Mouse (Mus musculus) heart, embryonic 14.5 days (tissue): Measurements from ENCODE around the gene Ptpa. TPM values are rescaled to one million over a fixed set of nuclear protein-coding genes. Genes with fewer than 3 reads are reported as not detected.
A peak's percentile ranks its signal among the peaks of the same experiment; 100 is the strongest.

Source experiments
- ATAC-seq: fragments of 200-750 bp; cut with Nextera tagmentation; 2 replicates; pipeline ENCODE4 v1.8.0; 2017; ENCODE audit warnings: low read depth, moderate TSS enrichment; ENCODE audit not compliant: insufficient number of reproducible peaks, insufficient read depth, low FRiP score
- H3K27ac ChIP-seq, 2 experiments: fragments of 200-500 bp in 1 of 2; fragments of 300-500 bp in 1 of 2; sonication (generic) in 1 of 2; replicated peaks in 1 of 2; 2 replicates each; pipeline ENCODE4 v1.5.1; 2012 to 2014; ENCODE audit warnings: low read depth in 2 of 2, low read length in 2 of 2, control low read depth in 1 of 2, mild to moderate bottlenecking in 1 of 2, mixed read lengths in 1 of 2; ENCODE audit not compliant: control insufficient read depth in 1 of 2, insufficient read depth in 1 of 2
- H3K27me3 ChIP-seq: fragments of 300-500 bp; sonication (generic); 2 replicates; pipeline ENCODE4 v1.6.1; 2014; ENCODE audit warnings: mild to moderate bottlenecking, low read length, control low read depth; ENCODE audit not compliant: control insufficient read depth, insufficient read depth
- H3K36me3 ChIP-seq: fragments of 300-500 bp; sonication (generic); 2 replicates; pipeline ENCODE4 v1.6.1; 2014; ENCODE audit warnings: mild to moderate bottlenecking, control low read depth, low read length, mixed read lengths; ENCODE audit not compliant: control insufficient read depth, insufficient read depth
- H3K4me1 ChIP-seq, 2 experiments: fragments of 200-500 bp in 1 of 2; fragments of 300-500 bp in 1 of 2; sonication (generic) in 1 of 2; 2 replicates each; pipeline ENCODE4 v1.6.1; 2012 to 2014; ENCODE audit warnings: low read length in 2 of 2, control low read depth in 1 of 2, mixed read lengths in 1 of 2; ENCODE audit not compliant: control insufficient read depth in 2 of 2, insufficient read depth in 2 of 2
- H3K4me2 ChIP-seq: fragments of 300-500 bp; sonication (generic); 2 replicates; pipeline ENCODE4 v1.6.1; 2014; ENCODE audit warnings: mild to moderate bottlenecking, low read length
- H3K4me3 ChIP-seq, 2 experiments: fragments of 200-500 bp in 1 of 2; fragments of 300-500 bp in 1 of 2; sonication (generic) in 1 of 2; 2 replicates each; pipeline ENCODE4 v1.5.1; 2012 to 2014; ENCODE audit warnings: low read length in 2 of 2, mild to moderate bottlenecking in 2 of 2, control low read depth in 1 of 2, low read depth in 1 of 2, moderate library complexity in 1 of 2; ENCODE audit not compliant: control insufficient read depth in 1 of 2, insufficient read depth in 1 of 2
- H3K9ac ChIP-seq: fragments of 300-500 bp; sonication (generic); 2 replicates; pipeline ENCODE4 v1.6.1; 2014; ENCODE audit warnings: mild to moderate bottlenecking, low read length
- H3K9me3 ChIP-seq: fragments of 300-500 bp; sonication (generic); 2 replicates; pipeline ENCODE4 v1.6.1; 2016; ENCODE audit warnings: low read length, control low read depth; ENCODE audit not compliant: control insufficient read depth
- WGBS: fragments of 180-500 bp; shearing (Covaris S2); extraction: QIAGEN DNeasy Blood & Tissue Kit; methylation state at CpG from one replicate; pipeline ENCODE4 v1.1.7; 2014; 5-methylcytosine and 5-hydroxymethylcytosine counted together
- polyA plus RNA-seq: library from polyadenylated mRNA; unstranded; fragments of >200 nt; fragmentation: Nextera tagmentation; extraction: Ambion mirVana; gene quantifications from 2 replicates; pipeline ENCODE4 v1.2.1, GENCODE M21; 2014

Ptpa gene
- polyA plus RNA-seq, 1 experiment from 2014 or later, result 61.2 TPM

GRCm38 (mm10) chr2:30392577-30393369 lies 23.1 kb upstream of the Ptpa start:
- Histone ChIP-seq H3K27ac (peak overlapping the region; percentile 77 to 89), H3K4me2 (peak overlapping the region; percentile 92), H3K4me3 (peak overlapping the region; percentile 88 to 91), H3K27me3 (no peaks in the 10 kb centered on the region), H3K9ac (peak overlapping the region; percentile 83), H3K36me3 (peaks cover 29% of the 10 kb centered on the region), H3K4me1 (peaks cover 5 to 14% of the 10 kb centered on the region in 2 experiments), H3K9me3 (no peaks in the 10 kb centered on the region)
- ATAC-seq, result peak; percentile 68
- WGBS, result 1% methylated on average over 54 of the region's 54 CpGs

- Histone ChIP-seq H3K36me3 (peaks cover 35% of the 10 kb centered on the region), H3K4me2 (peak overlapping the region; percentile 92), H3K27ac (peak overlapping the region; percentile 77 to 89; a peak in 2 of 4 replicates), H3K4me1 (peaks cover 5 to 14% of the 10 kb centered on the region in 2 experiments), H3K27me3 (no peaks in the 10 kb centered on the region), H3K4me3 (peak overlapping the region; percentile 88 to 91), H3K9me3 (no peaks in the 10 kb centered on the region), H3K9ac (peak overlapping the region; percentile 83)
- ATAC-seq, result no peak
- WGBS, result 32% methylated on average over 1 of the region's 1 CpGs
Observed at GRCm38 (mm10) chr2:30393370-30393656, 22.5 kb upstream of the Ptpa start.

GRCm38 (mm10) chr2:30395757-30396156 lies 20.1 kb upstream of the Ptpa start:
- no peak for ATAC-seq
- H3K27me3 ChIP-seq, result no peaks in the 10 kb centered on the region
- no peaks in the 10 kb centered on the region for H3K9me3 ChIP-seq
- H3K36me3 ChIP-seq, result peaks cover 58% of the 10 kb centered on the region
- no peak overlapping the region for H3K4me2 ChIP-seq
- WGBS, result 90% methylated on average over 7 of the region's 7 CpGs
- H3K4me3 ChIP-seq, result no peak overlapping the region
- H3K27ac ChIP-seq, result no peak overlapping the region
- H3K4me1 ChIP-seq, result peaks cover 7 to 23% of the 10 kb centered on the region in 2 experiments
- no peak overlapping the region for H3K9ac ChIP-seq

- Histone ChIP-seq H3K4me2 (no peak overlapping the region), H3K27me3 (no peaks in the 10 kb centered on the region), H3K9me3 (no peaks in the 10 kb centered on the region), H3K9ac (no peak overlapping the region), H3K4me3 (no peak overlapping the region), H3K27ac (no peak overlapping the region), H3K4me1 (peaks cover 7 to 23% of the 10 kb centered on the region in 2 experiments), H3K36me3 (peaks cover 63% of the 10 kb centered on the region)
- no peak for ATAC-seq
- WGBS, result 82% methylated on average over 7 of the region's 7 CpGs
Observed at GRCm38 (mm10) chr2:30396246-30396645, 19.6 kb upstream of the Ptpa start.

DNA sequence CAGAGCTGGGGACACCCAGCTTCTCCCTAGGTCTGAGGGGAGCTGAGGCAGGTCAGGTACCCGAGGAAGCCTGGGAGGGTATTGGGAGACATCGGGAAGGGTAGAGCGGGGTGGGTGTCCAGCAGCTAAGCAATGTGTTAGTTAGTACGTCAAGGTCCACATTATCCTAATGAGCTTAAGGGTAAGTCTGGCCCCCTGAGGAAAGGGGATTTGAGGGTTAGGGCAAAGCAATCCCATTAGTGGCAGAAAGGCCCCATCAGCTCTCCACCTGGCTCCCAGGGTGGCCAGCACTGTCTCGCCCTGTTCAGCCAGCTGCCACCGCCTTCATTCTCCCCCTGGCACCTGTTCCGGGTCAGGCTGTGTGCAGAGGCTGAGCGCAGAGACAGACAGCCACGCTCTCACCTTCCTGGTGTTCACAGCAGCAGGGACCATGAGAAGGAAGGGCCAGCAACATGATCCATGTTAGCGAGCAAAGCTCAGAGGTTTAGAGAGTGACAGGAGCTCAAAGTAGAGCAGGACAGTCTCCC lies 17.8 kb upstream of the Ptpa start:
- H3K9ac ChIP-seq, result no peak overlapping the region

DNA sequence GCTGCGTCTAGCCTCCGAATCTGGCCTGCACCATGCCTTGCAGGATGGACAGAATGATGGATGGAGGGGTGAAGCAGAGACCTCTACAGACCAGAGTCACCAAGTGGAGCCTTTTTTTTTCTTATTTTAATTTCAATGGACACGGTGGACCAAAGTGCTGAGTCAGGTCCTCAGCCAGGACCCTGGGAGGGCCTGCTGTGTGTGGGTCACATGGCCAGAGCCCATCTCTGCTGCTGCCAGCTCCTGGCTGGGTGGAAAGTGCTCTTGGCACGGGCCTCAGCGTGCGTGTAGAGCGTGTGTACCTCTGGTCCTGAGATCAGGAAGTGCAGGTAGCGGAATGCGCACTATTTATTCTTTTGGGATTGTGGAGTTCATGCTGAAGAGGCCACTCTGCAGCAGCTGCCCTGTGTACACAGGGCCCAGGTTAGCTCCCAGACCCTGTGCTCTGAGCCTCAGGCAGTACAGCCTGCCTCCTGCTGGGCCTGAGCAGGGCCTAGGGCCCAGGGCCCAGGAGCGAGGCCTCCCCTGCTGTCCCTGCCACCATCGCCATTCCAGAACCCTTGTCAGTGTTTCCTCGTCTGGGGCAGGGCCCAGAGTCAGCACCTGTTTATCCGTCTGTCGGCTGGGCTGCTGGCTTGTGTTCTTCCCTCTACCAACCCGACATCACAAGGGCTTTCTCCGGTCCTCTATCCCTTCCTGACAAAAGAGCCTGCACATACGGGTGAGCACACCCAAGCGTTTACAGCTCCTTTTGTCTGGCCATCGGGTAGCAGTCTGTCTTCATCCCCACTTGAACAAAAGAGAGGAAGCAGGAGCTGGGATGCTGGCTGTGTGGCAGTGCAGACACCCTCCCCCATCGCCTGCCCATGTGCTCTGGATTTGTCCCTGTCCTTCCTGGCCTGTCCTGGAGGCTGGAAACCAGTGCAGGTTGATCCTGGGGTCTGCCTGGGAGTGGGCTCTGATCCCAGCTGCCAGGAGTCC lies 16.4 kb upstream of the Ptpa start:
- WGBS, result 61% methylated on average over 20 of the region's 20 CpGs
- ATAC-seq, result no peak; the same call in 1 of the 2 replicates
- H3K9ac ChIP-seq, result peak overlapping the region; percentile 11; the same call in 1 of the 2 replicates

More for the DNA sequence above, 17.8 kb upstream of the Ptpa start:
- WGBS, result 84% methylated on average over 10 of the region's 10 CpGs
- no peaks in the 10 kb centered on the region for H3K27me3 ChIP-seq
- no peak overlapping the region for H3K4me3 ChIP-seq
- no peak for ATAC-seq
- no peak overlapping the region for H3K27ac ChIP-seq
- no peak overlapping the region for H3K4me2 ChIP-seq
- H3K9me3 ChIP-seq, result no peaks in the 10 kb centered on the region
- peaks cover 5 to 22% of the 10 kb centered on the region in 2 experiments for H3K4me1 ChIP-seq
- H3K36me3 ChIP-seq, result peaks cover 81% of the 10 kb centered on the region

GRCm38 (mm10) chr2:30401581-30401980 lies 14.3 kb upstream of the Ptpa start:
- peaks cover 99% of the 10 kb centered on the region for H3K36me3 ChIP-seq
- peaks cover 2 to 10% of the 10 kb centered on the region in 2 experiments; a peak in 2 of 4 replicates for H3K4me1 ChIP-seq
- WGBS, result 67% methylated on average over 1 of the region's 1 CpGs
- no peak for ATAC-seq
- H3K27me3 ChIP-seq, result no peaks in the 10 kb centered on the region
- no peak overlapping the region for H3K4me3 ChIP-seq
- no peak overlapping the region for H3K4me2 ChIP-seq
- no peaks in the 10 kb centered on the region for H3K9me3 ChIP-seq
- no peak overlapping the region for H3K27ac ChIP-seq
- no peak overlapping the region for H3K9ac ChIP-seq

More for the DNA sequence above, 16.4 kb upstream of the Ptpa start:
- no peaks in the 10 kb centered on the region for H3K9me3 ChIP-seq
- peaks cover 90% of the 10 kb centered on the region for H3K36me3 ChIP-seq
- peaks cover 2 to 10% of the 10 kb centered on the region in 2 experiments; a peak in 2 of 4 replicates for H3K4me1 ChIP-seq
- H3K4me2 ChIP-seq, result no peak overlapping the region
- H3K27me3 ChIP-seq, result no peaks in the 10 kb centered on the region
- peak overlapping the region in 1 of 2 experiments; percentile 37; a peak in 1 of 4 replicates for H3K27ac ChIP-seq
- H3K4me3 ChIP-seq, result no peak overlapping the region
